Mouse (Mus musculus): ENCODE results near the gene Gm26620.

Gm26620 gene

DNA sequence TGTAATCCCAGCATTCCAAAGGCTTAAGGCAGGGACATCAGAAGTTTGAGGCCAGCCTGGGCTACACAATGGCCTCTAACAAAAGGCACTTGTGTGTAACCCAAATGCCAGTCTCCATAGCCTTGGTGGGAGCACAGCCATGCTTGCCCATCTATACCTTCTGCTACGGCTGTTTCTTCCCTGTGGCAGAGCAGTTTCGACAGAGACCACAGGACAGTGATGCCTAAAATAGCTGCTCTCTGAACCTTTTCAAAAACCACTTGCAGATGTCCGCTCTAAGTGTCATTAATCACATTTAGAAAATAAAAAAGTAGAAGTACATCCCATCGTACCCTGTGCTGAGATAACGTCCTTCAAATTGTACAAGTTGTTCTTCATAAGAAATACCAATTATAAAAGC is 19.5 kb upstream of the Gm26620 start:
- 0 out of 2 replicates have a peak, but pooled peaks cover 2% of the 10 kb centered on the region for H3K36me3 ChIP-seq (ENCODE audit: insufficient read depth, low read length)
- no peak for TF ChIP-seq NANOG (IDR thresholded peaks at IDR 0.05; ENCODE audit: borderline replicate concordance, low read length)
- TF ChIP-seq POU5F1 (IDR thresholded peaks at IDR 0.05; ENCODE audit: borderline replicate concordance, low read length): no peak
- no peak for TF ChIP-seq CTCF (conservative IDR thresholded peaks at IDR 0.05; ENCODE audit: low read length)
- H3K27me3 ChIP-seq (ENCODE audit: insufficient read depth, low read length): no peaks in the 10 kb centered on the region
- H3K4me1 ChIP-seq (replicated peaks; ENCODE audit: low read depth, low read length): peaks cover 29% of the 10 kb centered on the region
- H3K9me3 ChIP-seq (ENCODE audit: low read length): no peaks in the 10 kb centered on the region
- H3K4me3 ChIP-seq (replicated peaks; ENCODE audit: low read length): no peak overlapping the region

GRCm38 (mm10) chr1:170866992-170867690 is 17.7 kb upstream of the Gm26620 start:
- Histone ChIP-seq H3K9me3 (ENCODE audit: low read length) (no peaks in the 10 kb centered on the region), H3K27me3 (ENCODE audit: insufficient read depth, low read length) (no peaks in the 10 kb centered on the region)
- TF ChIP-seq CTCF (conservative IDR thresholded peaks at IDR 0.05; ENCODE audit: low read length) (no peak), NANOG (IDR thresholded peaks at IDR 0.05; ENCODE audit: borderline replicate concordance, low read length) (no peak), POU5F1 (IDR thresholded peaks at IDR 0.05; ENCODE audit: borderline replicate concordance, low read length) (no peak)

DNA sequence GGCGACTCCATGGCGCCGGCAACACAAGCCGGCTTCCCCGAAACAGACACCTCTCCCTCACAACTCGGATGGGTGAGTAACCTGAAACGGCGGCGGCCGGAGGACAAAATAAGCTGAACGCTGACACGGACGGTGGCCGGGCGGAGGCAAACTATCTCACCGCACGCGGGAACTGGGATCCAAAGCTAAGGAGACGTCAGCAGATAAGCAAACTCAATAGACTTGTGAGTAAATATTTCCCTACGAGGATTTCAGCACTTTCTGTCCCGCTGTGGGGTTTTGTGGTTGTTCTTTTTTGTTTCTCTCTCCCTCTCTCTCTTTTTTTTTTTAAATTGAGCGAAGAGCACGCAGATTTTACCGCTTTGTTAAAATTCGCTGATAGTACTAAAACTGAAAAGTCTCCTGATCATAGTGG is 17.2 kb upstream of the Gm26620 start, which contains the start of gene Atf6:
TSS of gene Atf6 (minus strand) at position 81 of the 415 bp plus-strand sequence.
- no peak for TF ChIP-seq CTCF (conservative IDR thresholded peaks at IDR 0.05; ENCODE audit: low read length)
- TF ChIP-seq NANOG (IDR thresholded peaks at IDR 0.05; ENCODE audit: borderline replicate concordance, low read length): no peak
- no peak for TF ChIP-seq POU5F1 (IDR thresholded peaks at IDR 0.05; ENCODE audit: borderline replicate concordance, low read length)
- H3K4me1 ChIP-seq (replicated peaks; ENCODE audit: low read depth, low read length): peaks cover 37% of the 10 kb centered on the region
- H3K4me3 ChIP-seq (replicated peaks; ENCODE audit: low read length): peak within 1 kb of the TSS; percentile 97
- H3K36me3 ChIP-seq (ENCODE audit: insufficient read depth, low read length): no peaks in the 10 kb centered on the region
- no peaks in the 10 kb centered on the region for H3K27me3 ChIP-seq (ENCODE audit: insufficient read depth, low read length)
- H3K9me3 ChIP-seq (ENCODE audit: low read length): no peaks in the 10 kb centered on the region

More at GRCm38 (mm10) chr1:170866992-170867690, 17.7 kb upstream of the Gm26620 start:
- H3K4me1 ChIP-seq (replicated peaks; ENCODE audit: low read depth, low read length): peaks cover 37% of the 10 kb centered on the region
- H3K4me3 ChIP-seq (replicated peaks; ENCODE audit: low read length): peak overlapping the region; percentile 97
- H3K36me3 ChIP-seq (ENCODE audit: insufficient read depth, low read length): no peaks in the 10 kb centered on the region

- Histone ChIP-seq H3K36me3 (ENCODE audit: insufficient read depth, low read length) (no peaks in the 10 kb centered on the region), H3K27me3 (ENCODE audit: insufficient read depth, low read length) (no peaks in the 10 kb centered on the region), H3K4me3 (replicated peaks; ENCODE audit: low read length) (peak overlapping the region; percentile 97), H3K9me3 (ENCODE audit: low read length) (no peaks in the 10 kb centered on the region), H3K4me1 (replicated peaks; ENCODE audit: low read depth, low read length) (peaks cover 38% of the 10 kb centered on the region)
- TF ChIP-seq POU5F1 (IDR thresholded peaks at IDR 0.05; ENCODE audit: borderline replicate concordance, low read length) (no peak), NANOG (IDR thresholded peaks at IDR 0.05; ENCODE audit: borderline replicate concordance, low read length) (no peak), CTCF (conservative IDR thresholded peaks at IDR 0.05; ENCODE audit: low read length) (no peak)
Observed at GRCm38 (mm10) chr1:170868107-170868904, 16.6 kb upstream of the Gm26620 start.

GRCm38 (mm10) chr1:170868905-170869283 is 16.0 kb upstream of the Gm26620 start:
- H3K27me3 ChIP-seq (ENCODE audit: insufficient read depth, low read length): no peaks in the 10 kb centered on the region
- peak overlapping the region; percentile 97 for H3K4me3 ChIP-seq (replicated peaks; ENCODE audit: low read length)
- H3K36me3 ChIP-seq (ENCODE audit: insufficient read depth, low read length): peaks cover 5% of the 10 kb centered on the region
- TF ChIP-seq NANOG (IDR thresholded peaks at IDR 0.05; ENCODE audit: borderline replicate concordance, low read length) (no peak), CTCF (conservative IDR thresholded peaks at IDR 0.05; ENCODE audit: low read length) (no peak), POU5F1 (IDR thresholded peaks at IDR 0.05; ENCODE audit: borderline replicate concordance, low read length) (no peak)
- H3K4me1 ChIP-seq (replicated peaks; ENCODE audit: low read depth, low read length): peaks cover 43% of the 10 kb centered on the region
- no peaks in the 10 kb centered on the region for H3K9me3 ChIP-seq (ENCODE audit: low read length)

GRCm38 (mm10) chr1:170871402-170871801 is 13.5 kb upstream of the Gm26620 start:
- H3K36me3 ChIP-seq (ENCODE audit: insufficient read depth, low read length): peaks cover 30% of the 10 kb centered on the region
- TF ChIP-seq POU5F1 (IDR thresholded peaks at IDR 0.05; ENCODE audit: borderline replicate concordance, low read length) (no peak), NANOG (IDR thresholded peaks at IDR 0.05; ENCODE audit: borderline replicate concordance, low read length) (peak; percentile 52; the same call in 1 of the 2 replicates)
- H3K27me3 ChIP-seq (ENCODE audit: insufficient read depth, low read length): no peaks in the 10 kb centered on the region
- peaks cover 50% of the 10 kb centered on the region for H3K4me1 ChIP-seq (replicated peaks; ENCODE audit: low read depth, low read length)
- H3K9me3 ChIP-seq (ENCODE audit: low read length): no peaks in the 10 kb centered on the region
- H3K4me3 ChIP-seq (replicated peaks; ENCODE audit: low read length): peak overlapping the region; percentile 60

- Histone ChIP-seq H3K9me3 (ENCODE audit: low read length) (no peaks in the 10 kb centered on the region), H3K36me3 (ENCODE audit: insufficient read depth, low read length) (peaks cover 34% of the 10 kb centered on the region), H3K4me3 (replicated peaks; ENCODE audit: low read length) (peak overlapping the region; percentile 60), H3K4me1 (replicated peaks; ENCODE audit: low read depth, low read length) (peaks cover 45% of the 10 kb centered on the region), H3K27me3 (ENCODE audit: insufficient read depth, low read length) (no peaks in the 10 kb centered on the region)
- TF ChIP-seq NANOG (IDR thresholded peaks at IDR 0.05; ENCODE audit: borderline replicate concordance, low read length) (no peak), CTCF (conservative IDR thresholded peaks at IDR 0.05; ENCODE audit: low read length) (0 out of 2 replicates have a peak, but pooled peaks have one; percentile 15), POU5F1 (IDR thresholded peaks at IDR 0.05; ENCODE audit: borderline replicate concordance, low read length) (no peak)
Observed at GRCm38 (mm10) chr1:170871961-170872360, 12.9 kb upstream of the Gm26620 start.

- peaks cover 57% of the 10 kb centered on the region for H3K36me3 ChIP-seq (ENCODE audit: insufficient read depth, low read length)
- TF ChIP-seq CTCF (conservative IDR thresholded peaks at IDR 0.05; ENCODE audit: low read length) (no peak), POU5F1 (IDR thresholded peaks at IDR 0.05; ENCODE audit: borderline replicate concordance, low read length) (no peak), NANOG (IDR thresholded peaks at IDR 0.05; ENCODE audit: borderline replicate concordance, low read length) (no peak)
- H3K9me3 ChIP-seq (ENCODE audit: low read length): no peaks in the 10 kb centered on the region
- no peaks in the 10 kb centered on the region for H3K27me3 ChIP-seq (ENCODE audit: insufficient read depth, low read length)
- no peak overlapping the region for H3K4me3 ChIP-seq (replicated peaks; ENCODE audit: low read length)
- H3K4me1 ChIP-seq (replicated peaks; ENCODE audit: low read depth, low read length): peaks cover 31% of the 10 kb centered on the region
Observed at GRCm38 (mm10) chr1:170875676-170876075, 9.2 kb upstream of the Gm26620 start.

Measured in E14TG2a.4 (cell line).